Mouse (Mus musculus) midbrain, postnatal 0 days (tissue): ENCODE measurements around the gene Ergic1. TPM values are rescaled to one million over a fixed set of nuclear protein-coding genes. Genes with fewer than 3 reads are reported as not detected.

Experiments used
- ATAC-seq: fragments of 200-750 bp; cut with Nextera tagmentation; 2 replicates; pipeline ENCODE4 v1.8.0; 2017; ENCODE audit warnings: moderate number of reproducible peaks, mild to moderate bottlenecking, moderate TSS enrichment, moderate library complexity; ENCODE audit not compliant: low FRiP score
- DNase-seq: peaks from one replicate; pipeline ENCODE4 v3.0.0-alpha.2; 2015; ENCODE audit warnings: low spot score
- H3K27ac ChIP-seq: fragments of 300-500 bp; sonication (generic); 2 replicates; pipeline ENCODE4 v1.5.1; 2014; ENCODE audit warnings: low read depth, mild to moderate bottlenecking, low read length, mixed read lengths
- H3K27me3 ChIP-seq: fragments of 300-500 bp; sonication (generic); 2 replicates; pipeline ENCODE4 v1.6.1; 2014; ENCODE audit warnings: low read length, control low read depth, mixed read lengths; ENCODE audit not compliant: insufficient read depth
- H3K36me3 ChIP-seq: fragments of 300-500 bp; sonication (generic); 2 replicates; pipeline ENCODE4 v1.6.1; 2014; ENCODE audit warnings: low read length, control low read depth, mixed read lengths; ENCODE audit not compliant: insufficient read depth
- H3K4me1 ChIP-seq: fragments of 300-500 bp; sonication (generic); 2 replicates; pipeline ENCODE4 v1.6.1; 2014; ENCODE audit warnings: mild to moderate bottlenecking, control low read depth, antibody characterized with exemption, low read length, mixed read lengths; ENCODE audit not compliant: insufficient read depth
- H3K4me2 ChIP-seq: fragments of 300-500 bp; sonication (generic); 2 replicates; pipeline ENCODE4 v1.6.1; 2014; ENCODE audit warnings: low read depth, mild to moderate bottlenecking, low read length, mixed read lengths; ENCODE audit not compliant: poor library complexity, severe bottlenecking
- H3K4me3 ChIP-seq: fragments of 300-500 bp; sonication (generic); 2 replicates; pipeline ENCODE4 v1.5.1; 2014; ENCODE audit warnings: low read depth, mild to moderate bottlenecking, low read length, moderate library complexity
- H3K9ac ChIP-seq: fragments of 300-500 bp; sonication (generic); replicated peaks from 2 replicates; pipeline ENCODE4 v1.6.1; 2014; ENCODE audit warnings: mild to moderate bottlenecking, low read length, moderate library complexity, mixed read lengths; ENCODE audit not compliant: poor library complexity, severe bottlenecking
- H3K9me3 ChIP-seq: fragments of 300-500 bp; sonication (generic); 2 replicates; pipeline ENCODE4 v1.6.1; 2016; ENCODE audit warnings: low read length, control low read depth
- CTCF ChIP-seq: IDR thresholded peaks from 2 replicates; pipeline ENCODE4 v1.5.1; 2016; ENCODE audit warnings: antibody characterized with exemption, mild to moderate bottlenecking
- WGBS: fragments of 180-500 bp; shearing (Covaris S2); extraction: QIAGEN DNeasy Blood & Tissue Kit; methylation state at CpG from one replicate; pipeline ENCODE4 v1.1.7; 2014; 5-methylcytosine and 5-hydroxymethylcytosine counted together
- polyA plus RNA-seq: library from polyadenylated mRNA; unstranded; fragments of >200 nt; fragmentation: Nextera tagmentation; extraction: Ambion mirVana; gene quantifications from 2 replicates; pipeline ENCODE4 v1.2.1, GENCODE M21; 2015
- total RNA-seq: library from RNA; depleted of rRNA; stranded (reverse); fragments of >200 nt; gene quantifications from 2 replicates; pipeline ENCODE4 v1.2.3, GENCODE M21; 2014

Gene Ergic1
- total and polyA plus RNA-seq, 2 experiments from 2014 or later, result 99.6 to 216 TPM

- Histone ChIP-seq H3K27ac (no peak overlapping the region), H3K9me3 (no peaks in the 10 kb centered on the region), H3K4me2 (no peak overlapping the region), H3K9ac (no peak overlapping the region), H3K36me3 (peaks cover 53% of the 10 kb centered on the region), H3K27me3 (no peaks in the 10 kb centered on the region), H3K4me3 (no peak overlapping the region), H3K4me1 (no peaks in the 10 kb centered on the region)
- WGBS, result 90% methylated on average over 2 of the region's 2 CpGs
- ATAC-seq (no peak), DNase-seq (no peak)
- no peak for TF ChIP-seq CTCF
These were observed 64.3 kb downstream of the Ergic1 start for GRCm38 (mm10) chr17:26625521-26626010.

- Histone ChIP-seq H3K4me3 (no peak overlapping the region), H3K9me3 (no peaks in the 10 kb centered on the region), H3K27ac (no peak overlapping the region), H3K27me3 (no peaks in the 10 kb centered on the region), H3K4me1 (no peaks in the 10 kb centered on the region), H3K9ac (no peak overlapping the region), H3K4me2 (no peak overlapping the region), H3K36me3 (peaks cover 73% of the 10 kb centered on the region)
- TF ChIP-seq CTCF, result peak; percentile 43
- WGBS, result 89% methylated on average over 6 of the region's 6 CpGs
- no peak for ATAC-seq
- DNase-seq, result no peak
These were observed 67.2 kb downstream of the Ergic1 start for GRCm38 (mm10) chr17:26628479-26628878.

GRCm38 (mm10) chr17:26628936-26629335 lies 67.6 kb downstream of the Ergic1 start:
- DNase-seq (no peak), ATAC-seq (no peak)
- 100% methylated on average over 3 of the region's 3 CpGs for WGBS
- no peaks in the 10 kb centered on the region for H3K9me3 ChIP-seq
- H3K4me1 ChIP-seq, result no peaks in the 10 kb centered on the region
- H3K27ac ChIP-seq, result no peak overlapping the region
- no peaks in the 10 kb centered on the region for H3K27me3 ChIP-seq
- H3K9ac ChIP-seq, result no peak overlapping the region
- no peak overlapping the region for H3K4me3 ChIP-seq
- no peak overlapping the region for H3K4me2 ChIP-seq
- H3K36me3 ChIP-seq, result peaks cover 75% of the 10 kb centered on the region
- no peak for TF ChIP-seq CTCF

GRCm38 (mm10) chr17:26631811-26632327 lies 70.6 kb downstream of the Ergic1 start:
- no peaks in the 10 kb centered on the region for H3K27me3 ChIP-seq
- no peaks in the 10 kb centered on the region for H3K4me1 ChIP-seq
- no peak for ATAC-seq
- no peak for TF ChIP-seq CTCF
- WGBS, result 90% methylated on average over 8 of the region's 8 CpGs
- H3K27ac ChIP-seq, result no peak overlapping the region
- no peak for DNase-seq
- peaks cover 78% of the 10 kb centered on the region for H3K36me3 ChIP-seq
- H3K4me2 ChIP-seq, result no peak overlapping the region
- H3K9me3 ChIP-seq, result no peaks in the 10 kb centered on the region
- H3K9ac ChIP-seq, result no peak overlapping the region
- H3K4me3 ChIP-seq, result no peak overlapping the region

- ATAC-seq (no peak), DNase-seq (no peak)
- Histone ChIP-seq H3K36me3 (peaks cover 77% of the 10 kb centered on the region), H3K4me3 (no peak overlapping the region), H3K4me1 (no peaks in the 10 kb centered on the region), H3K9ac (no peak overlapping the region), H3K27me3 (no peaks in the 10 kb centered on the region), H3K27ac (no peak overlapping the region), H3K4me2 (no peak overlapping the region), H3K9me3 (no peaks in the 10 kb centered on the region)
- no peak for TF ChIP-seq CTCF
- WGBS, result 94% methylated on average over 9 of the region's 9 CpGs
These were observed 71.9 kb downstream of the Ergic1 start for GRCm38 (mm10) chr17:26633186-26633585.

GRCm38 (mm10) chr17:26633926-26634325 lies 72.6 kb downstream of the Ergic1 start:
- DNase-seq, result no peak
- TF ChIP-seq CTCF, result no peak
- Histone ChIP-seq H3K27ac (no peak overlapping the region), H3K4me3 (no peak overlapping the region), H3K4me1 (no peaks in the 10 kb centered on the region), H3K9ac (no peak overlapping the region), H3K36me3 (peaks cover 71% of the 10 kb centered on the region), H3K9me3 (no peaks in the 10 kb centered on the region), H3K4me2 (no peak overlapping the region), H3K27me3 (no peaks in the 10 kb centered on the region)
- WGBS, result 97% methylated on average over 9 of the region's 9 CpGs
- ATAC-seq, result no peak
